Mouse (Mus musculus): ENCODE data around the gene Sirt3.

Sirt3 gene

DNA sequence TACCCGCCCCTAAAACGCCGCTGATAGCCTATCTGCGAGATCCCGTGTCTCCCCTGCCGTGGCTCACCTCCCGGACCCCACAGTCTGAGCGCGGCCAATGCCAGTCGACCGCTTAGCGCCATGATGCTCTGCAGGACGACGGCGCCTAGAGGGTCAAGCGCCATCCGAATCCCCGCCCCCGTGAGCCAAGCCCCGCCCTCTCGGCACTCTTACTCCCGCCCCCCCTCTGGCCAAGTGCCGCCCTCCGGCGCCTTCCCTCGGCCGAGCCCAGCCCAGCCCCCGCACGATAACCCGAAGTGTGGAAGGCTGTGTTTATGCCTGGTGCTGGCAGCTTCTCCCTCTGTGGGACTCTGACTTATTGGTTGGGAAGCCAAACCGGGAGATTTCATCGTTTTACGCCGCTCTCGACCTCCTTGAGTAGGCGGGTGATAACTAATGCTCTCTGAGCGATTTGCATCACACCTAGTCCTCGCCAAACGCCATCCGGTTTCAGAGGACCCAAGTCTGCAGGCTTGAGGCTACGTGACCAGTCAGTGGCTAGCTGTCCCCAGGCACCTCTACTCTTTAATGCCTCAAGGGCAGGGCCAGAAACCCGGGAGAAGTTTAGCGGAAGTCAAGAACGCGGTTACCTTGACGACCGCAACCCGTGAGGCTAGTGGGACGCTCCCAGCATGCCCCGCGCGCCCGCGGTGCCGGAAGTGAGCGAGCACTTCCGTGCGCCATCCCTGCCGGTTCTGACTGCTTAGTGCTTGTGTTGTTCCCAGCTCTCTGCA is at the start of gene Sirt3, which contains the start of gene Psmd13:
Gene Sirt3 (minus strand): TSS at position 614 of the 773 bp plus-strand sequence.
Gene Psmd13 (plus strand): TSS at position 273 of the 773 bp plus-strand sequence.
- peak; percentile 86 for DNase-seq (ENCODE audit: low read depth, low spot score)

DNA sequence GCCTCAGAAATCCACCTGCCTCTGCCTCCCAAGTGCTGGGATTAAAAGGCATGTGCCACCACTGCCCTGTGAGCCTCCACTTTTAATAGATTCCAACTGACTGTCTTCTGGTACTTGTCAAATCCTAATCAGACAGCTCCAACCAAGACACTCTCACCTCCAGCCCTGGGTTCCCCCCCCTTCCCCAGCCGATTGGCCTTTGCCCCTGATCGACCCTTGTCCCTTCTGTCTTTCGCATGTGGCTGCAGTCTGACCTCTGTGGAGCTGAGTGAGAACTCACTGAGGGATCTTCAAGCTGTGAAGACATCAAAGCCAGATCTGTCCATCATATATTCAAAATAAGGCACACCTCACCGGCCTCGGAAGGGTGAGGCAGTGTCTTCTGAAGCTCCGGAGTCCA is 45.1 kb upstream of the Sirt3 start:
- no peak for DNase-seq (ENCODE audit: low read depth, low spot score)

DNA sequence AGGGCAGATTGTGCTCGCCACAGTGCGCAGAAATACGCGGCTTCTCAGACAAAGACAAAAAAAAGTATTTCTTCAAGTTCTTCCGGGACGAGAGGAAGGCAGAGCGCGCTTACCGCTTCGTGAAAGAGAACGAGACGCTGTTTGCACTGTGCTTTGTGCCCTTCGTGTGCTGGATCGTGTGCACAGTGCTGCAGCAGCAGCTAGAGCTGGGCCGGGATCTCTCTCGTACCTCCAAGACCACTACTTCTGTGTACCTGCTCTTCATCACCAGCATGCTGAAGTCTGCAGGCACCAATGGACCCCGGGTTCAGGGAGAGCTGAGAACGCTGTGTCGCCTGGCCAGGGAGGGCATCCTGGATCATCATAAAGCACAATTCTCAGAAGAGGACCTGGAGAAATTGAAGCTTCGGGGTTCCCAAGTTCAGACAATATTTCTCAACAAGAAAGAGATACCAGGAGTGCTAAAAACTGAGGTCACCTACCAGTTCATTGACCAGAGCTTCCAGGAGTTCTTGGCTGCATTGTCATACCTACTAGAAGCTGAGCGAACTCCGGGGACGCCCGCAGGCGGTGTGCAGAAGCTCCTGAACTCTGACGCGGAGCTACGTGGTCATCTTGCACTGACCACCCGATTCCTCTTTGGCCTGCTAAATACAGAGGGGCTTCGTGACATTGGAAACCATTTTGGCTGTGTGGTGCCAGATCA is 41.1 kb upstream of the Sirt3 start:
- no peak for DNase-seq (ENCODE audit: low read depth, low spot score)

DNA sequence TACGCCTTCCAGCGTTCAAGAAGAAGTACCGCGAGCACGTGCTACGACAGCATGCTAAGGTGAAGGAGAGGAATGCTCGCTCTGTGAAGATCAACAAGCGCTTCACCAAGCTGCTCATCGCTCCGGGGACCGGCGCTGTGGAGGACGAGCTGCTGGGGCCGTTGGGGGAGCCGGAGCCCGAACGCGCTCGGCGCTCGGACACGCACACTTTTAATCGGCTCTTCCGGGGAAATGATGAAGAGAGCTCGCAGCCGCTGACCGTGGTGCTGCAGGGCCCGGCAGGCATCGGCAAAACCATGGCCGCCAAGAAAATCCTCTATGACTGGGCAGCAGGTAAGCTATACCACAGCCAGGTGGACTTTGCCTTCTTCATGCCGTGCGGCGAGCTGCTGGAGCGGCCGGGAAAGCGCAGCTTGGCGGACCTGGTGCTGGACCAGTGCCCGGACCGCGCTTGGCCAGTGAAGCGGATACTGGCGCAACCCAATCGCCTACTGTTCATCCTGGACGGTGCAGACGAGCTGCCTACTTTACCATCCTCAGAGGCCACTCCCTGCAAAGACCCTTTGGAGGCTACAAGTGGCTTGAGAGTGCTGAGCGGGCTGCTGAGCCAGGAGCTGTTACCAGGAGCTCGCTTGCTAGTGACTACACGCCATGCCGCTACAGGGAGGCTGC is 40.4 kb upstream of the Sirt3 start:
- no peak for DNase-seq (ENCODE audit: low read depth, low spot score)

DNA sequence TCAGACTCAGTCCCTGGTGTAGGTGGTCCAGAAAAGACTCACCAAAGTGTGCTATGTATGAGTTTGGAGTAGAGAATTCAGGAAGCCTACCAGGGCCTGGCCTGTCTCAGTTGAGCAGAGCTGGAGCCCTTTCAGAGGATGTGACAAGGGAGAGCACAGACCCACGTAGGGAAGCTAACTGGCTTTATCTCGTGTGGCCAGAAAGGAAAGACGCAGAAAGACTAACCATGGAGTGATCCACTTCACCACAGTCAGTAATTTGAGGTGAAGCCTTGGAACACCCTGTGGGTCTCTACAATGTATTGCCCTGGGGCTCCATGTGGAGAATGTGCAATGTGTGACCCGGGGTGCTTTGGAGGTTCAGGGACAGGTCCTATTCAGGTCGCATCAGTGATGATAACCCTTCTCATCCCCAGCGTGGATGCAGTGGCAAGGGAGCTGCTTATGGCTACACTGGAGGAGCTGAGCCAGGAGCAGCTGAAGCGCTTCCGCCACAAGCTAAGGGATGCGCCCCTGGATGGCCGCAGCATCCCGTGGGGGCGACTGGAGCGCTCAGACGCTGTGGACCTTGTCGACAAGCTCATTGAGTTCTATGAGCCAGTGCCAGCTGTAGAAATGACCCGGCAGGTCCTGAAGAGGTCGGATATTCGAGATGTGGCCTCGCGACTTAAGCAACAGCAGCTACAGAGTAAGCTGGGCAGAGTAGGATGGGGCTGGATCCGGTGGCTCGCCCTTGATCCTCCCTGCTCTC is 39.3 kb upstream of the Sirt3 start:
- no peak for DNase-seq (ENCODE audit: low read depth, low spot score)

DNA sequence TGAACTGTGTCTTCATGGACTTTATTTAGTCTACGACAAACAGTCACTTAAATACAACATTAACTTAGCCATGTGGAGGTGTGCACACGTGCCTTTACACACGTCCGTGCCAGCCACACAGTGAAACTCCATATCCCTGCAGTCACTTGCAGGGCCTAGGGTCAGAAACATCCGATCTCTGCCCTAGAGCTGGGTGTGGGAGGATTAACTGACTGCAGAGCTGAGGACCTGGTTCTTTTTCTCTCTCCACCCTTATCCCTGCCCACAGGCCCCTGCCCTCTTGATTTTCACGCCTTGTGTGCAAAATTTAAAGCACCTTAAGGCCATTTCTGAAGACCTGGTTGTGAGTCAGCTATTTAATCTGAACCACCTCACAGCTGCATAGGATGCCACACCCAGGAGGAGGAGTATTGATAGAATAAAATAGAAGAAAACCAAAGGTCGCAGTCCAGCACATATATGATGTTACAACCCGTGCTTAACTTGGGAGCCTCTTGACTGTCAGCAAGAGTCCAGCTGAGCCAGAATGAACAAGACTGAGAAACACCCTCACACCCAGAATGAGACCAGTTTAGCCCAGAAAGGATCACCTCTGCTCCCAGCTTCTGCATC is 38.4 kb upstream of the Sirt3 start, which contains the start of gene Nlrp6:
Gene Nlrp6 (plus strand): TSS at position 485 of the 612 bp plus-strand sequence.
- DNase-seq (ENCODE audit: low read depth, low spot score): no peak

DNA sequence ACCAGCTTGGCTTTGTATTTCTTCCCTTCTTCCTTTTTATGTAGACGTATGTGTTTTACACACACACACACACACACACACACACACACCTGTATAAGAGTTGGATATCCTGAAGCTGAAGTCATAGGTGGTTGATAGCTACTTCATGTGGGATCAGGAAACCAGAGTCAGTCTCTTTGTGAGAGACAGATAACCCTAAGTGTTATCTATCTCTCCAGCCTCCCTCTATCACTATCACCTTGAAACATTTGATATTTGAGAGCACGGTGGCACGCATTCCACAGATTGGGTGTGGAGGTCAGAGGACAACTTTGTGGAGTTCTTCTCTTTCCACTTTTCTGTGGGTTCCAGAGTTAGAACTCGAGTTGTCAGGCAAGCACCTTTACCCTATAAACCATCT is 37.8 kb upstream of the Sirt3 start:
- no peak for DNase-seq (ENCODE audit: low read depth, low spot score)

DNA sequence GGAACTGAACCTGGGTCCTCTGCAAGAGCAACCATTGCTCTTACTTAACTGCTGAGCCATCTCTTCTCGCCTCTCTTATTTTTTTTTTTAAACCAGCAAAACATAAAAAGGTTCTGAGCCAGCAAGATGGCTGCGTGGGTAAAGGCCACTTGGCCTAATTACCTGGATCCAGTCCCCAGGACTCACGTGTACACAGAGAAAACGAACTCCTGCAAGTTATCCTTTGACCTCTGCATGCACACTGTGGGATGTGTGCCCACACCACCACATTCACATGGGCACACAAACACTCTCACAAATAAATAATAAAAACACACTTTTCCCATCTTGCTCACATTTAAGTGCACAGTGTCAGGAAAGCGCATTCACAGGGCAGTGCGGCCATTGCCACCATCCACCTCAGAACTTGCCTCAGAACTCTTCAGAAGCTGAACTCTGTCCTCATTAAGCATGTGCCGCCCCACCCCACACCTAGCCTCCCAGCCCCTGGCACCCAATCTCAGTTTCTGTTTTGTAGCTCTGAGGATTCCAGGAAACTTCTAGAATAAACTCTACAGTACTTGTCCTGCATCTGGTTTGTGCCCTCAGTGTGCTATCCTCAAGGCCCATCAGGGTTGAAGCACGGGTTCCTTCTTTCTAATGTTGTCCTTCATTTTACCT is 32.1 kb upstream of the Sirt3 start:
- DNase-seq (ENCODE audit: low read depth, low spot score): no peak

DNA sequence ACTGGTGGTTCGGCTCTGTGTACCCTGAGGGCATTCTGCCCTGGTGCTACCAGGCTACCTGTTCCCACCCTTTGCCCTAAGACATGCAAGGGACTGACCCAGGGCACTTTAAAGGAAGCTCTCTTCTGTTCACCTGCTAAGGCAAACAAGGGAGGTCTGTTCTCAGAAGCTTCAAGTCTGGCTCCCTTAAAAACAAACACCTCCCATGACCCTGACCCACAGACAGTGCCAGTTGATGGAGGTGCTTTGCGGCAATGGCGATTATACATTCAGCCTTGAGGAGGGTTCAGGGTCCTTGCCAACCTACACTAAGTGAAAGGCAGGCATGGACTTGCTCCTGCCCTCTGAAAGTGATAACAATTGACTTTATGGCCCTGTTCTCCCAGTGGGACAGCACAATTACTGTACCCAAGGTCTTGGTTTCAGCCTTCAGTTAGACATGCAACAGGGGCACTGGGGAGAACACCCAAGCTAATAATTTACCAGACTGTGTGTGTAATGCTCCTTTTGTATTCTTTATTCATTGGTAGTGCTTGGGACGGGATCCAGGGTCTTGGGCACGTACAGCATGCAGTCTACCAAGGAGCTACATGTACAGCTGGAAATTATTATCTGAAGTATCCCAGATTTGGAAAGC is 30.9 kb upstream of the Sirt3 start:
- DNase-seq (ENCODE audit: low read depth, low spot score): no peak

DNA sequence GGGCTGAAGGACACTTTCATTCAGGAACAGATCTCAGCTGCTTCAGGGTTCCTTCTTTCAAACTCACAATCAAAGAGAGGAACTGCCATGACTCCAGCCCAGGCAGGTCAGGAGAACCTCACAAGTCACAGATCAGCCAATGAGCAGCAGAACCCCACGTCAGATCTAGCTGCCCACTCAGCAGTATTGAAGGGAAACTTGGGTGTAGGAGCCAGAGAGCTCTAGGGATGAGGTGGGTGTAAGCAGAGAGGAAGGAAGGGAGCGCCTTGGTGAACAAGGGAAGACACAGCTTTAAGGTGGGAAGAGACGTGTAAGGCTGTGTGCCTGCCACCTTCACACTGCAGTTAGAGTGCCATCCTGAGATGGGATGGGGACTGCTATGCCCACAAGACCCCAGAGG is 30.2 kb upstream of the Sirt3 start:
- no peak for DNase-seq (ENCODE audit: low read depth, low spot score)

DNA sequence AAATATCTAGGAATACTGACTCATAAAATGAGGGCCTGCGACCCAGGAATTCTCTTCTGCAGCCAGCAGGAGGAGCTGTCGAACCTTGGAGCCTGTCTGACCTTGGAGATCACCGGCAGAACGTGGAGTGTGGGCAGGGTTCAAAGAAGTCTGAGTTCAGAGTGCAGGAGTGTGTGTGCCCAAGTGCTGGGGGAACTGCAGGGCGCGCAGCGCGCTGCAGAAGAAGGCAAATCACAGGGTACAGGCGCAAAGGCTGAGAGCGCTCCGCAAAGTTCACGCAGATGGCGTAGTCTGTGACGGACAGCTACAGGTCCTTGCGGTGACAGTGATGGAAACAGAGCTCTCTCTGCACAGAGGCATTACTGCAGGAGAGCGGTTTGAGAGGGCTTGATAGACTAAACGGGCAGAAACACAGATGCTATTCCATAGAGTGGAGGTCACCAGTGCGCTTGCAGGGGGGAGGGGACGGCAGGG is 26.6 kb upstream of the Sirt3 start:
- DNase-seq (ENCODE audit: low read depth, low spot score): peak; percentile 65

DNA sequence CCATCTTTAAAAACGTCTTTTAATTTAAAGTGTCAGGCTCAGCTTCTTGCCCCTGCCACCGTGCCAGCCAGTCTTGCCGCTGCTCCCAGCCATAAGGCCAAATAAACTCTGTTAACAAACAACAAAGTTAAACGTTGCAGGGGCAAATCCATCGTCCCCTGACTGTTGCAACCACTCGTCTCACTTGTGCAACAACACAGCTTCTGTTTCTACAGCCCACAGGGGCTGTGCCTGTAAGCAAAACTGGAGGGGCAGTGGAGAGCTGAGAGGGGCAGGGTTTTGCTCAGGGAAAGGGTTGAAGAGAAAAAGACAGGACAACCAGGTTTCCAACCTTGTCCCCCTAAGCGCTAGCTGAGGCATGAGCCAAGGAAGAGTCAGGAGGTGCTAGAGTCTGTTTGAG is 26.1 kb upstream of the Sirt3 start:
- DNase-seq (ENCODE audit: low read depth, low spot score): no peak

DNA sequence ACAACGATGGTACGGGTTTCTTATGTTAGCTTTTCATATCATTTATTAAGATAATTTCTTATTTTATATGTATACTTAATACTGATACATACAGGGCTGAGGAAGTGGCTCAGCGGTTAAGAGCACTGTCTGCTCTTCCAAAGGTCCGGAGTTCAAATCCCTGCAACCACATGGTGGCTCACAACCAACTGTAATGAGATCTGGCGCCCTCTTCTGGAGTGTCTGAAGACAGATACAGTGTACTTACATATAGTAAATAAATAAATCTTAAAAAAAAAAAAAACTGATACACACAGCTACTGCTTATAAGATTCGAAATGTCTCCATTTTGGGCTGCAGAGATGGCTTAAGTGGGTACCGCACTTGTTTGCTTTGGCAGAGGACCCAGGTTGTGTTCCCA is 25.6 kb upstream of the Sirt3 start:
- DNase-seq (ENCODE audit: low read depth, low spot score): no peak

DNA sequence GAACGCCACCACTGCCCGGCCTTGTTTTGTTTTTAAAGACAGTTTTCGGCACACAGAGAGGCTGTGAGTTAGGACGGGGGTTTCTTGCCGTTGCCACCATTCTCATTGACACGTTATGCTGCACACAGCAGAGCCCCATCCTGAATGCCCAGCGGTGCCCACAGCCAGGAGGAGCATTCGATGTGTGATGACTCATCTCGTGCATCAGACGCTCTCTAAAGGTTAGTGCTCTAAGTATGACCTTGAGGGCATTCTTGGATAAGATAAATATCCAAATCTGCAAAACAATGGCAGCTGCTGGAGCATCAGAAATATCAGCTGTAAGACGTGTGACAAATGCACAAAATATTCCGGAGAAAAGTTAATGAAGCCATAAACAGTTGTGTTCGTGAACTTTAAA is 25.0 kb upstream of the Sirt3 start:
- no peak for DNase-seq (ENCODE audit: low read depth, low spot score)

DNA sequence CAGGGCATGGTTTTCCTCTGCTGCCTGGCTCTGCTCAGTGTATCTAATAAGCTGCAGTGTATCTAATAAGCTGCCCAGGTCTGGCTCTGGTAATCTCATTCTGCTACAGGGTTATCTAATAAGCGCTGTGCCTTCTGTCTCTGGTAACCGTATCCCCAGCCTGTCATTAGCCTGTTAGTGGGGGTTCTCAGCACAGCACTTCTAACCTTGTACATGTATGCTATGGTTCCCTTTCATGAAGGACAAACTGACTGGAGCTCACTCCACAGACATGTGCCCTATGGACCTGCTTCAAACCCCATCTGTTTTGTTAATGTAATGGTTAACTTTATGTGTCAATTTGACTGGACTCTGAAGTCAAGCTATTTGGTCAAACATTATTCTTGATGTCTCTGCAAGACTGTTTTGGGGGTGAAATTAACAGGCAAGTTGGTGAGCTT is 23.6 kb upstream of the Sirt3 start:
- DNase-seq (ENCODE audit: low read depth, low spot score): no peak

DNA sequence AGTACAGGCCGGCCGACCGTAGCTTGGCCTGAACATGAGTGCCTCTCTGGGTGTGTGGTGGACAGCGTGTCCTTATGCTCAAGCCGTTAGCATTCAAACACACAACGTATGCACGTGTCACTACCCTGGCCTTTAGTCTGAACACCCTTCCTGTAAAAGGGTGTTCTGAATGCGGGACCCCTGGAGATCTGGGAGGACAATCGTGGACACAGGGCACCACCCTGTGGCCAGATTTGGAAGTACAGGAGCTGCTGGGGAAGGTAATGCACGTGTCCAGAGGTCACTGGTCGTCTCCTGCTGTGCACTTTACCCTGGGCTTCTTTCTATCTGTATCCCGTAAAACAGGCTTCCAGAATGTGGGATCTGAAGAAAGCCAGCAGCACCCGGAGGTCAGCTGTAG is 21.1 kb upstream of the Sirt3 start:
- DNase-seq (ENCODE audit: low read depth, low spot score): peak; percentile 74

DNA sequence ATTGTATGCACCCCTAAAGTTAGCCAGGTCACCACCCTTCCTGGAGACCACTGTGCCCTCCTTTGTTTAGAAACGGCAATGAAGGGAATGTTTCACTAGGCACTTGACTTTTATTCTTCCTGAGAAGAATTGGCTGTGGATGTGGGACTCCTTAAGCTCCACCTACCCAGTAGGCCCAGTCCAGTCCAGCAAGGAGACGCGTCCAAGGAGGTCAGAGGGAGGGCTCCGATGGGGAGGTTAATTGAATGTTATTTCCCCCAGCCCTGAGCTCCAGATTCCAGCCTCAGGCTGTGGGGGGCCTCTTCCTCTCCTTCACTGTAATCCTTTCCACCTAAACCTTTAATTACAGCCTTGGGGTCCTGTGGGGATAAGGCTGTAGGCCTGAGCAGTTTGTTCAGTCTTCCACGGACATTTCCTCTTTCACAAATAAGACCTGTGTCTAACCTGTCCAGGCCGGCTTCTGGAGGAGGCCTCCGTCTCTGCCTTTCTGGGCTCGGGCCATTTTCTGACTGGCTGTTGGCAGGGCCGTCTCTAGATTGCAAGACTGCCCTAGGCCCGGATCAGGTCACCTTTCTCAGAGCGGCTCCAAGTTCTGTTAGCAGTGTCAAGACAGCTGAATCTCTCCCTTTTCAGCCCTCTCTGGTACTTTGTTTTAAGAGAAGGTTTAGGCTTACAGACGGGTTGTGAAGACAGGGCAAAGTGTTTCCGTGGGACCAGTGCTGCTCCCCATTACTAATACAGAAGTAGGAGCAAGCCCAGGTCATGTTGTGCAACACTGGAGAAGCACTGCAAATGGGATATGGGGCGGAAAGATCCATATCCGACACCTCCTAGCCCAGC is 20.1 kb upstream of the Sirt3 start:
- DNase-seq (ENCODE audit: low read depth, low spot score): no peak

DNA sequence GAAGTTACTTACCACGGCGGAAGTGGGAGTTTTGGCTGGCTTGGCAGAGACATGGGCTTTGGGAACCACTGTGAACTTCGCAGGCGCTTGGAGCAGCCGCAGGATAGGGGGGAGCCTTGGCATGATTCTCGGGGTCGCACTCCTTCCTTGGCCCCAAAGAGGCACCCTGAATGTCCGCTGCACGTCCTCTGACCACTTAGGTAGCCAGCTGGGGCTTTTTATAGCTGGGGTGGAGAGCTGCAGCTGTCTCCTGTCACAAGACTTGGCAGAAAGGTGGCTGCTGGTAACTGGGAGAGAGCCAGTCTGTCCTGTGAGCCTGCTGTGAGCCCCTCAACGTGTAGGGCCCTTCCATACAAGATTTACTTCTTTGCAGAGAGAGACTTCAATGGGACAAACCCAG is 18.1 kb upstream of the Sirt3 start, which contains the start of gene Cox8b:
Gene Cox8b (minus strand): TSS at position 227 of the 400 bp plus-strand sequence.
- DNase-seq (ENCODE audit: low read depth, low spot score): no peak

DNA sequence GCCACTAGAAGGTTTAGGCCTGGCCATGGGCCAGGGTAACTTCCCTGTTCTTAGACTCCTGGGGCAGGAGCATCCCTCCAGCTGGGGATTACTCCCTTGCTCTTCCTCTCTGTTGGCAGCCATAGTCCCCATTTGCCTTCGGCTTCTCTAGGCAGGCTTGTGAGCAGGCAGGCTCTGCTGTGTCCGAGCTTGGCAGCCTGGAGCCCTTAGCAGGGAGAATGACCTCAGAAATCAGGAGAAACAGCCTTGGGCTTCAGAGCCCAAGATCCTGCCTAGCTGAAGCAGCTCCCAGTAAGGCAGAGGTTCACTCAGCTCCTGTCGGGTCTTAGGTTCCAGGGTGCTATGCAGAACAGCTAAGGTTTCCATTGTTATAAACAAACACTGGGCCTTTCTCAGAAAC is 17.0 kb upstream of the Sirt3 start:
- DNase-seq (ENCODE audit: low read depth, low spot score): no peak

Measured in retina, postnatal 7 days (tissue).